Mouse (Mus musculus): ENCODE measurements around the gene Mab21l1.

Gene Mab21l1

DNA sequence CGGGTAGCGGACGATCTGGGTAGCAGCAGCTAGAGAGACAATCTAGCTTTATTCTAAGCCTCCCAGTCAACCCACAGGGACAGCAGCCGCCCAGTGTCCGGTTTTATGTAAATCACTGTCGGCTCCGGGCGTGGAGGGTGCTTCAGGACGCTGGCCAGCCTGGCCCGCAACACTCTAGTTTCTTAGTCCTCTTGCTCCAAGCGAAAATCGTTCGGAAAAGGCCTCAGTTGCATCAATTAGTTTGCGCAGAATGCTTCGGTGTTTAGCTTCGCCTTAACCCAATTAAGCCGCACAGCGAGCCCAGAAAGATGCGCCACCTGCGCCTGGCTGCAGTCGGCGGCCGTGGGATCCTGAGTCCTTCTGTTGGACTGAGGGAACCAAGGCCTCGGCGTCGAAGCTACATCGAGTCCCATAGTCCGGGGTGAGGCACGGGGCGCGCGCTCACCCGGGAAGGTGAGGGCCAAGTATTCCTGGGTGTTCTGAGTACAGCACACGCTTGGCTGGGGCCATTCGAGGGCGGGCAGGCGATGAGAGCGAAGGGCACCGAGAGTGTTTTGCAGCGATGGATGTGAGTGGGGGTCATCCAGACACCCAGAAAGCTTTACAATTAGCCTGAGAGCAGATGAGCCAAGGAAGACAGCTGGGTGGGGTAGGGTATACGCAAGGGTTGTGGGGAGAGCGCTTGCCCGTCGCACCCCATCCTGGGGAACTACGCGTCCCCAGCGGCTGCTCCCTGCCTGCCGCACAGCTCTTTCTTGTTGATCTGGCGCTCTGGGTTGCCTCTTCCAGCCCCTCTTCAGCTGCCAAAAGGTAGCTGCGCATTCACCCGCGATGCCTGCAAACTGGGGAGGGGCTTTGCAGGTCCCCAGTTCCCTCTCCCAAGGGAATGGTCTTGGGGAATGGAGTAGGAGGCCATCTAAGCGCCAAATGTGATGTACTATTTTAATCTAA is 1.9 kb upstream of the Mab21l1 start:
- DNase-seq = no peak

- DNase-seq = no peak
These were observed 768 bp upstream of the Mab21l1 start for GRCm38 (mm10) chr3:55781429-55782055.

DNA sequence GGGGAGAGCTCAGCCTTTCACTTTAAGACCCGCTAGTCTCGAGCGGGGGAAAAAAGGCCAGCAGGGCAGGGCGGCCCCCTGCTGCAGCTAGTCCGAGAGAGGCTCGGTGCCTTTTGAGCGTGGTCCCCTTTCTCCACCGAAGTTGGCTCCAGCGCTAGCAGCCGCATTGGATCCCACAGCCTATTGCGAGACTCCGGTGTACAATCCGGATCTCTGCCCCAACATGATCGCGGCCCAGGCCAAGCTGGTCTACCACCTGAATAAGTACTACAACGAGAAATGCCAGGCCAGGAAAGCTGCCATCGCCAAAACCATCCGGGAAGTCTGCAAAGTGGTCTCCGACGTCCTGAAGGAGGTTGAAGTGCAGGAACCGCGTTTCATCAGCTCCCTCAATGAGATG is 461 bp downstream of the Mab21l1 start:
- DNase-seq = no peak

DNA sequence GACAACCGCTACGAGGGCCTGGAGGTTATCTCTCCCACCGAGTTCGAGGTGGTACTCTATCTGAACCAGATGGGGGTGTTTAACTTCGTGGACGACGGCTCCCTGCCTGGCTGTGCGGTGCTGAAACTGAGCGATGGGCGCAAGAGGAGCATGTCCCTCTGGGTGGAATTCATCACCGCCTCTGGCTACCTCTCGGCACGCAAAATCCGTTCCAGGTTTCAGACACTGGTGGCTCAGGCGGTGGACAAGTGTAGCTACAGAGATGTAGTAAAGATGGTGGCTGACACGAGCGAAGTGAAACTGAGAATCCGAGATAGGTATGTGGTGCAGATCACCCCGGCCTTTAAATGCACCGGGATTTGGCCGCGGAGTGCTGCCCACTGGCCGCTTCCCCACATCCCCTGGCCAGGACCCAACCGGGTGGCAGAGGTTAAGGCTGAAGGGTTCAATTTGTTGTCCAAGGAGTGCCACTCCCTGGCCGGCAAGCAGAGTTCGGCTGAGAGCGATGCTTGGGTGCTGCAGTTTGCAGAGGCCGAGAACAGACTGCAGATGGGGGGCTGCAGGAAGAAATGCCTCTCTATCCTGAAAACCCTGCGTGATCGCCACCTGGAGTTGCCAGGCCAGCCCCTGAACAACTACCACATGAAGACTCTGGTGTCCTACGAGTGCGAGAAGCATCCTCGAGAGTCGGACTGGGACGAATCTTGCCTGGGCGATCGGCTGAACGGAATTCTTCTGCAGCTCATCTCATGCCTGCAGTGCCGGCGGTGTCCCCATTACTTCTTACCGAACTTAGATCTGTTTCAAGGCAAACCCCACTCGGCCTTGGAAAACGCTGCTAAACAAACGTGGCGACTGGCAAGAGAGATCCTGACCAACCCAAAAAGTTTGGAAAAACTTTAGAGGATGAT is 1.1 kb downstream of the Mab21l1 start:
- no peak for DNase-seq

GRCm38 (mm10) chr3:55784101-55784500 is 1.8 kb downstream of the Mab21l1 start:
- no peak for DNase-seq

- no peak for DNase-seq
These were observed 3.1 kb downstream of the Mab21l1 start for GRCm38 (mm10) chr3:55785266-55785980.

- DNase-seq = no peak
These were observed 3.8 kb downstream of the Mab21l1 start for GRCm38 (mm10) chr3:55785981-55786725.

- no peak for DNase-seq
These were observed 4.7 kb downstream of the Mab21l1 start for GRCm38 (mm10) chr3:55786835-55787486.

DNA sequence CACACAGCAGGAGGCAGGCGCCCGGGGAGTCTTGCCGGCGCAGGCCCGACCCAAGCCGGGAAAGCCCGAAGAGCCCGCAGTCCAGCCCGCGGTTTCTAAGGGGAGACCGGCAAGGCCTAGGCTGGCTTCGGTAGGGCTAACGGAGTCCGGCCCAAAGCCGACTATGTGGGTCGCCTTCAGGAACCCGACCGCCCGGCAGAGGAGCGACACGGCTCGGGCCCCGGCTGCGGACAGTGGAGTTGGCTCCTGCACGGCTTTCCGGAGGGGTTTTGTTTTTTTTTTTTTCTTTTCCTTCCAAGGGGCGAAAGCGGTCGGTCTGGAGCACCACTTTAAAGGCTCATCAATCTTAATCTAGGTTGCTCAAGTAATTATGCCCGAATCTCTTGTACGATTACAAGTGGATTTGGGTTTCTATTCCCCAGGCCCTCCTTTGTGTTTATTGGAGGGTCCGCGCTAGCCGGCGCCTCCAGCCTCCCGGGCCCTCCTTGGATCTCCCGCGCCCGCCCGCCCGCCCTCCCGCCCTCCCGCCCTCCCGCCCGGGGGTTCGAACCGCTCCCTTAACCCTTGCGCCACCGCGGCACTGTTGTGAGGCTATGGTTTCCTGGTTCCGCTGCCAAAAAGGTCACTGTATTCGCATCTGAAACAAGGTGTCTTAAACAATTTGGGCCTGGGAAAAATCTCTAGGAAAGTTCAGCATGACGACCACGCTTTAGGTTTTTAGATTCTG is 5.3 kb downstream of the Mab21l1 start:
- DNase-seq = peak; percentile 10

- DNase-seq = no peak
These were observed 5.9 kb downstream of the Mab21l1 start for GRCm38 (mm10) chr3:55788214-55788586.

DNA sequence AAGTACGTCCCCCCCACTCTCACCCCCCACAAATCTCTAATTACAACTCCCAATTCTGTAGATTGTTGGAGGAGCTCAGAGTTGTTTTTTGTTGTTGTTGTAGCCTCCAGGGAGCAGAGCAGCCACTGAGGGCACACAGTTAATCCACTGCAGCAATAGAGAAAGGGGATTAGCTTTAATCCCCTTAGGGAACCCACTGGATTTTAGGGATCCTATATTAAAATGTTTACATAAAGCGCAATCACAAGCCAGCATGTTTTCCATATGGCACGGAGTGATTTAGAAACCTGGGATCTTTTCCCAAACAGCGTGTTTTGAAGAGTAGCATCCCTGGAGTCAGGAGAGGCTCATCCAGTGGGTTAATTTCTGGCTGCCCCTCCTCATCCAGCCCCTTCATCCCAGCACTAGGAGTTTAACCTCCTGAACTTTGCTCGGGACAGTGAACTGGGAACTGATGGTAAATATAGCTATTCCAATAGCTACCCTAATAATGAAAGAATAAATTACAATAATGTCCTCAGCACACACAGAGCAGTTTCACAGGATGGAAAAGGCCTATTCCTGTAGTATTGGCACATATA is 6.4 kb downstream of the Mab21l1 start:
- no peak for DNase-seq

DNA sequence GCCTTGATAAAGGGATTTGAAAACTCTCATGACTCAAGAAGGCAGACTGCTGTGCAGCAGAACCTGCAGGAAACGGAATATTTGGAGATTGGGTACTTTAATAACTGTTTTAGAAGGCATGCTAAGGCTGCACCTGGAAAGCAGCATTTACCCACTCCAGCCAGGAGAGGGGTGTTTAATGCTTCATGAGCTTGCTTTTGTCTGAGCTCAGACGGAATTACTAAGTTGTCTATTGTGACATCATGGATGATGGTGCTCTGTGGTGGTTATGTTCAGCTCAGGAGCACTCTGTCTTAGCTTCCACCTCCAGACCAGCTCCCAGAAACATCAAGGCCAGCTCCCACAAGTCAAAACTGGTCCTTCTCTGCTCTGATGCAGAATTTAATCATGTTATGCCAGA is 7.5 kb downstream of the Mab21l1 start:
- no peak for DNase-seq

GRCm38 (mm10) chr3:55790609-55791008 is 8.3 kb downstream of the Mab21l1 start:
- no peak for DNase-seq

GRCm38 (mm10) chr3:55792251-55792650 is 9.9 kb downstream of the Mab21l1 start:
- DNase-seq = no peak

DNA sequence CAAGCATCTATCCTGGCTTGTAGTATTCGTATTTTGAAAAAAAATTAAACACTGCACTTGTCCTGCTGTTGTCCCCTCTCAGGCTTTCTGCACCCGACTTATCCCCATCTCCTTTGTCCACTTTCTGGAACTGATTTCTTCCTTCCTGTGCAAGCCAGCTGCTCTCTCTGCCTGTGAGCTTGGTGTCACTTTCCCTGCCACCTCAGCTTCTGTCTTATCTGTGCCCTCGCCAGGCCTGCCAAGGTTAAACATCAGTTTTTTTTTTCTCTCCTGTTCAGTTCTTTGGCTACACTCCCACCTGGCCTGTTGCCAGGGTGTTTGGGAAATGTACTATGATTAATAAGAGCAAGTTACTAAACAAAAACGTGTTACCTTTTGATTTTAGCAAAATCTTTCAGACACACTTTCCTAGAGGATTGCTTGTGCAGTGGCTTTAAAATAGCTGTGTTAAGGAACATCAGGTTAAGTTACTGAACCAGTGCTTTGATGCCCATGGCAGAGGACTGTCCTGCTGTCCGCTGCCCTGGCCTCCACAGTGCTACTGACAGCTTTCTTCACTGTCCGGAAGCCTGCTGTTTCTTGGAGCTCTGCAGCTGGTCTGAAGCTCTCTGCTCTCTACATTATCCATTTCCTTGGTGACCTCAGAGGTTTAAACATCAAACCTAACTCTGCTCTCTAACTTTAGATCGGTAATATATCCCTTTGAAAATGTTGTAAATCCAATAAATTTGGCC is 11.7 kb downstream of the Mab21l1 start:
- DNase-seq = peak; percentile 28

DNA sequence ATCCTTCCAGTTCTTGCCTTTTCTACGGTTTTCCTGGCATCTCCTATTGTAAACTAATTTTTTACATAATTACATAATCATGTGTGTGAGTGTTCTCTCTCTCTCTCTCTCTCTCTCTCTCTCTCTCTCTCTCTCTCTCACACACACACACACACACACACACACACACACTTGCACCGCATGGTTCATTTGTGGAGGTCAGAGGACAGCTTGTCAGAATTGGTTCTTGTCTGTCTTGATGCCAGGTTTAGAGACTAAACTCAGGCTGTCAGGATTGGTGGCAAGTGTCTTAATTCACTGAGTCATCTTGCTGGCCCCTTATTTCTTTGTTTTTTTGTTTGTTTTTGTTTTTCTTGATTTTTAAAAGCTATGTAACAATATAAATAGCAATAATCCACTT is 12.5 kb downstream of the Mab21l1 start:
- DNase-seq = no peak

GRCm38 (mm10) chr3:55814993-55815625 is 32.8 kb downstream of the Mab21l1 start:
- DNase-seq = no peak

GRCm38 (mm10) chr3:55816096-55816495 is 33.8 kb downstream of the Mab21l1 start:
- no peak for DNase-seq
